Mouse (Mus musculus) heart, postnatal 4 days (tissue): ENCODE measurements around the gene Maats1. TPM values are rescaled to one million over a fixed set of nuclear protein-coding genes. Genes with fewer than 3 reads are reported as not detected.
A peak's percentile ranks its signal among the peaks of the same experiment; 100 is the strongest.

Source experiments
- DNase-seq: peaks from one replicate; pipeline ENCODE4 v3.0.0; 2021
- total RNA-seq, 2 experiments: library from RNA; stranded (reverse); gene quantifications; 2 replicates each; pipeline ENCODE4 v1.2.3; 2021

Gene Maats1
- under 1 TPM in 1 of 2 experiments, not detected in 1; 0.09 TPM for total RNA-seq

- peak; percentile 89 for DNase-seq
Observed at GRCm38 (mm10) chr16:38341396-38342324, at the start of gene Maats1. Maats1 (minus strand) TSS chr16:38342143.

GRCm38 (mm10) chr16:38390322-38390721, 48.4 kb upstream of the Maats1 start:
- no peak for DNase-seq

- no peak for DNase-seq
Observed at GRCm38 (mm10) chr16:38389284-38389893, 47.4 kb upstream of the Maats1 start.

DNA sequence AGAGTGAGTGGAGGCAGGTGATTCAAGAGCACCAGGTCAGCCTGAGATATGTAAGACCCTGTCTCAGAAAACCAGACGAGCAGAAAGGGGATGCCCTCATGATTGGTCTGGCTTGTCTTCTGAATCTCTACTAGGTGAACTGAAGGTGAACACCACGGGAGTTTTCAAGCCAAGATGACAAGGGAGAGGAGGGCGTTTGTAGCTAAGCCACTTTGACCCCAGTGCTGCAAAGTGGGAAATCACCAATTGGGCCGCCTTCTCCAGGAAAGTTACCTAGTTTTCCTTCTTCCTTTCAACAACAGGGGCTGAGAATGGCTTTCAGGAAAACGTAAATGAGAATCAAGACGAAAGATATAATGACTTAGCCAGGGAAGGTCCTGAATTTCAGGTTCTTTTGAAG, 46.8 kb upstream of the Maats1 start:
- DNase-seq, result no peak

DNA sequence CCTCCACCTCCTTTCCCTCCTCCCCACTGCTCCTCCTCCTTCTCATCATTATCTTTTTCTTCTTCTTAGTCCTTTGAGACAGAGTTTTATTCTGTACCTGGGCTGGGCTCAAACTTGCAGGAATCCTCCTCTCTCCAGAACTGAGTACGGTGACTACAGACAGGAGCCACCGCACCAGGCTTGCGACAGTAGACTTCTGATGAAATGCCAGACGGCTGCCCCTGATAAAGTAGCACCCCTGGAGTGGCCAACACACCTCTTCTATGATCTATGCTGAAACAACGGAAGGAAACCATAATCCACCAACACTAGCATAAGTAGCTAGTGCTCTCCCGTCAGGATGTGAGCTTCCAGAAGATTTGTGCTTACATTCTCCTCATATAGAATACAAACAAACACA, 45.4 kb upstream of the Maats1 start:
- DNase-seq, result no peak

DNA sequence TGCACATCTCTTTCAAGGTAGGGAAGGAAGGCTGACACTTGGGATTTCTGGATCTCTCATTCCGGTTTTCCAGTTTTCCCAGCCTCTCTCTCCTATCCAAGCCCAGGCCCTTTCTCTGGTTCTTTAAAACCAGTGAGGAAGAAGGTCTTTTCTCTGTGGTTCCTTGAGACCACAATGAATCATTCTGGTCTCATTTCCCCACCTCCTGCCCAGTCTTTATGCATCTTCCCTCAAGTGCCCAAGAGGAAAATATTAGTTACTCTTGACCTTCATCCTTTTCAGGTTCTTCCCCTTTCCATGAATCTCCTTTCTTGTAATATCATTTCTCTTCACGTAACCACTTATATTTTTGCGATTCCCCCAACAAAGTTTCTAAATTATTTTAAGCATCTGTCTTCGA, 43.8 kb upstream of the Maats1 start:
- DNase-seq, result no peak

- no peak for DNase-seq
Observed at GRCm38 (mm10) chr16:38385184-38385634, 43.3 kb upstream of the Maats1 start.

DNA sequence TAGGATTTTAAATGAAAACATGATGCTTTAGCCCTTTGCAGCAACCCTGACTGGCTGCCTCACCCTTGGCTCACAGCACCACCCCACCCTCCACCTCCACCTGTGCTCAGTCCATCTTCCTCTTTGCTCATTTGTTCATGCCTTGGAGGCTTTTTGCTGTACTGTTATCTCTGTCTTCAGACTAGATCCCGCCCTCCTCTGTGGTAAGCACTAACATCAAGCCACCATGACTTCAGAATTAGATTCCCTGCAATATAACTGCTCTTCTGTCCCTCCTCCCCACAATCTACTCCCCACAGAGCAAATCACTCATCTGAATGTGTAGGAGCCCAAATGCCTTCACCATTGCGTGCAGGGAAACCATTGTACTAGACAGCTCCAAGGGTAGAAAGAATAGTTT, 41.7 kb upstream of the Maats1 start:
- DNase-seq, result no peak

DNA sequence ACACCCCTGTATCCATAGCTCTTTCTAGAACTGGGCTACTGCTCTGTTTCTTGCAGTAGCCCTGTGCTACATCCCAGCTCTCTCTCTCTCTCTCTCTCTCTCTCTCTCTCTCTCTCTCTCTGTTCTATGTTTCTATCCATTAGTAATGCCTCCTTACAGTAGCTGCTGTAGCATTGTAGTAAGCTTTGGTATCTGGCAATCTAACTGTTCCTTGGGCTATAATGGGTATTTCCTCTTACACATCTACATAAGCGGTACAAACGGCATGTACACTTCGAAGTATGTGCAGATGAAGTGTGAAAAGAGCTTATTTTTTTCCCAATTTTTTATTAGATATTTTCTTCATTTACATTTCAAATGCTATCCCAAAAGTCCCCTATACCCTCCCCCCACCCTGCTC, 38.0 kb upstream of the Maats1 start:
- no peak for DNase-seq

DNA sequence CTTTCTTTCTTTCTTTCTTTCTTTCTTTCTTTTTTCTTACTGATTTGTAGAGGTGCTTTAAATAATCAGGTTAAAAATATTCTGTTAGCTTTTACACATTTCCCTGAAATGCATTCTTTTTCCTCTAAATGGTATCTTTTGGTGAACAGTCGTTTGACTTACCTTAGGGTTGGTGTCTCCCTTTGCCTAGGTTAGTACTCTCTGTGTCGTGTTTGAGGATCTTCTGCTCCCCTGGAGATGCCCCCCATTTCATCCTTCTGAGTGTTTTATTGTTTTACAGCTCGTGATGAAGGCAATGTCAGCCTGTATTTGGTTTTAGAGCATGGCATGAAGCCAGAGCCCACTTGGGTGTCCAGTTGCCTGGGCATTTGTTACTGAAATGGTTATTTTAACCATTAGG, 37.5 kb upstream of the Maats1 start:
- DNase-seq, result no peak

GRCm38 (mm10) chr16:38379088-38379487, 37.1 kb upstream of the Maats1 start:
- DNase-seq, result no peak

GRCm38 (mm10) chr16:38378591-38378990, 36.6 kb upstream of the Maats1 start:
- DNase-seq, result peak; percentile 27

- peak; percentile 37 for DNase-seq
Observed at GRCm38 (mm10) chr16:38377546-38377945, 35.6 kb upstream of the Maats1 start.

- peak; percentile 40 for DNase-seq
Observed at GRCm38 (mm10) chr16:38376841-38377249, 34.9 kb upstream of the Maats1 start.

DNA sequence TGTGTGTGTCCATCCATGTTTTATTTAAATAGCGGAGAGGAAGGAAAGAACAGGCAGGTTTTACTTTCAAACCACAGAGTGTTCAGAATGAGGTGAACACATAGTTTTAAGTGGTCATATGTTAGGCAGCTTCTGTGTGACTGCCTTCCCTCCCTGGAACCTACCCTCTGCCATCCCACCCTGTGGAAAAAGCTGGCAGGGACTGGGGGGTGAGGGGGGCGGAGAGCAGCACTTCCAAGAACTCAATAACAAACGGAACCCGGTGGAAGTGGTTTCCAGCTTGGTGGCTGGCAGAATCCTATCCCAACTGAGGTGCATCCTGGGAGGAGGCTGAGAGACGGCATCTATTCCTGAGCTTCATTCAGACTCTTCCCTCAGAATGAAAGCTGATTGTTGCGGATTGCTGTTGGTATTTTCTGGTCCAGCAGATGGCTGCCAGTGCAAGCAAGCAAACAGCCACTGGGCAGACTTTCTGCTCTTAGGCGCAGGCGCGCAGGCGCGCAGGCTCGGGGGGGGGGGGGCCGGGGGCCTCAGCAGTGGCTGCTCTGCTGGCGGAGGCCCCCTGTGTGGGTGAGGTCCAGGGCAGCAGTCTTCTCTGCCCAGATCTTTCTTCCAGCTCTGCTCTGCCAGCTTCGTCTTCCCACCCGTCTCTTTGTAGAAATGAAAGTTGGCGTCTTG, 34.4 kb upstream of the Maats1 start:
- DNase-seq, result peak; percentile 41

DNA sequence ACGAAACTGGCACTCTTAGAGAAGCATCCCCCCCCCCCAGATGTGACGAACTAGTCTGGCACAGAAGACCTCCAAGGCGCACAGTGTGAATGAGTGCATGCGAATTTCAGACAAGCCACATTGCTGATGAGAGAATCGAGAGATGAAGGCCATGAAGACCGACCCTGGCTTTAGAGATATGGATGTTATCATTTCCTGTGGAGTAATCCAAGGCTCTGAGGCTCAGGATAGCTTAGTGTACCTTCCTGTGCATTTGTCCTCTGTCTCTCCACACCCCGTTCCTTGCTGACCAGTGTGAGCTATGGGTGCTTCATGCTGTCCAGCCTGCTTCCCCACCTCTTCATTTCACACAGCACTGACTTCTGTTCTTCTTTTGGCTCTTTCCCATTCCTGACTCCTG, 33.2 kb upstream of the Maats1 start:
- DNase-seq, result no peak

- no peak for DNase-seq
Observed at GRCm38 (mm10) chr16:38374379-38375140, 32.6 kb upstream of the Maats1 start.

GRCm38 (mm10) chr16:38373941-38374340, 32.0 kb upstream of the Maats1 start:
- no peak for DNase-seq

DNA sequence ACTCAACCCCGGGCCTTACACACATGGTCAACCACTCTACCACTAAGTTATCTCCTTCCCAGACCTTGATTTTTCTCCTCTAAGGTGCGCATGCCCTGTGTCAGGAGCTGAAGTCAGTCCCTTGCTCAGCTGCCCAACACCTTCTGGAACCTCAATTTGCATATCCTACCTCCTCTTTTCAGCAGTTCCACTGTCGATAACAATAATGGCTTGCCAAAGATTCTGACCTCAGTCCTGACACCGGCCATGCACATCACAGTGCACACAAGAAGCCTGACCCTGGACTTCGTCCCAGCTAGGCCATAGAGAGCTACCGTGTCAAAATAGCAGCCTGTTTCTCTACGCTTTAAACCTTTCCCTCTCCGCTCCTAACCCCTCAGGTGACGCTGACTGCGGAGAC, 31.5 kb upstream of the Maats1 start:
- peak; percentile 29 for DNase-seq

DNA sequence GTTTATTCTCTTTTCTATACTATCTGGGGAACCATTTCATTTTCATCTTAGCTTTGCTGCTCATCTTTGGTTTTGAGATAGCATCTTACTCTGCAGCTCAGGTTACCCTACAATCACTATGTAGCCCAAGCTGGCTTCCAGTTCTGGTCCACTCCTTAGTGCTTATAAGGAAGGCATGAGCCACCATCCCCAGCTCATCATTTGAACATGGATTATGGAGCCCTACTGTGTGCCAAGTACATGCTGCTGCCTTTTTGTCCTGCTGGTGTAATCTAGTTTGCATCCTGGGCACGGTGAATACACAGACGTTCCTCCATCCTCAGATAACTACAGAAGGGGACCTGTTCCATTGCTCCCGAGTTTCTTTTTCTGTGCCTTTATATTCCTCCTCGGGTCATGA, 30.9 kb upstream of the Maats1 start:
- no peak for DNase-seq

DNA sequence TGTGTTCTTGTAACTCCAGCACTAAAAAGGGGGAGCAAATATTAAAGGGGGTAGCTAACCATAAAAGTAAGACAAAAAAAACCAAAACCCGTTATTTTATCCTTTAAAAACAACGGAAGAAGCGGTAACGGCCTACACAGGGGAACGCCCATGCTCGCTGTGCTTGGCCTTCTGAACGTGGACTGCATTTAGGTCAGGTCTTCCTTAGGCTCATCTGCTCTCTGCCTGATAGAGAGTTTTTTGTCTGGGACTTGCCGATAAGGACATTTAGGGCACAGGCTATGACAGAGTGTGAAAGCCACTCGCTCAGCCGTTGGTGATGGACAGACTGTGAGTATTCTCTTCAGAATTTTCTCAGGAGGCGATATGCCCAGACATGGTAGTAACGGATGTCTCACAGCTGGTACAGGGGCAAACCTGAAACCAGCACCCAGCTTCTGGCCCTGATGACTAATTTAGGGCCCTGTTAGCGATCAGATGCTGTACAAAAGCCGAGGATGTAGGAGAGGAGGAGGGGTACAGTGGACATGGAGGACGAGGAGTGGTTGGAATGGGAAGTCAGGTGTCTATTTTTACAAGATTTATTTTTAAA, 29.9 kb upstream of the Maats1 start:
- no peak for DNase-seq
